Mouse (Mus musculus): ENCODE results near the gene Arvcf.

Gene Arvcf

GRCm38 (mm10) chr16:18387704-18388582 is 40.0 kb downstream of the Arvcf start:
- no peak for DNase-seq (ENCODE audit: low read depth, low spot score)

- DNase-seq (ENCODE audit: low read depth, low spot score), result no peak
These were observed 40.8 kb downstream of the Arvcf start for GRCm38 (mm10) chr16:18388583-18389435.

GRCm38 (mm10) chr16:18390399-18390798 is 42.4 kb downstream of the Arvcf start:
- no peak for DNase-seq (ENCODE audit: low read depth, low spot score)

- DNase-seq (ENCODE audit: low read depth, low spot score), result no peak
These were observed 43.1 kb downstream of the Arvcf start for GRCm38 (mm10) chr16:18391127-18391526.

- DNase-seq (ENCODE audit: low read depth, low spot score), result no peak
These were observed 43.7 kb downstream of the Arvcf start for GRCm38 (mm10) chr16:18391728-18392127.

GRCm38 (mm10) chr16:18392469-18393426 is 44.8 kb downstream of the Arvcf start:
- peak; percentile 81 for DNase-seq (ENCODE audit: low read depth, low spot score)

GRCm38 (mm10) chr16:18393595-18393994 is 45.6 kb downstream of the Arvcf start:
- no peak for DNase-seq (ENCODE audit: low read depth, low spot score)

GRCm38 (mm10) chr16:18394056-18394455 is 46.1 kb downstream of the Arvcf start:
- no peak for DNase-seq (ENCODE audit: low read depth, low spot score)

GRCm38 (mm10) chr16:18394777-18395619 is 47.0 kb downstream of the Arvcf start:
- no peak for DNase-seq (ENCODE audit: low read depth, low spot score)

- DNase-seq (ENCODE audit: low read depth, low spot score), result no peak
These were observed 47.6 kb downstream of the Arvcf start for GRCm38 (mm10) chr16:18395620-18396036.

GRCm38 (mm10) chr16:18396201-18396600 is 48.2 kb downstream of the Arvcf start:
- DNase-seq (ENCODE audit: low read depth, low spot score), result no peak

GRCm38 (mm10) chr16:18396791-18397621 is 49.0 kb downstream of the Arvcf start:
- DNase-seq (ENCODE audit: low read depth, low spot score), result no peak

GRCm38 (mm10) chr16:18400028-18400427 is 52.0 kb downstream of the Arvcf start:
- no peak for DNase-seq (ENCODE audit: low read depth, low spot score)

GRCm38 (mm10) chr16:18400472-18401216 is 52.7 kb downstream of the Arvcf start:
- DNase-seq (ENCODE audit: low read depth, low spot score), result no peak

- no peak for DNase-seq (ENCODE audit: low read depth, low spot score)
These were observed 55.3 kb downstream of the Arvcf start for GRCm38 (mm10) chr16:18403285-18403684.

- DNase-seq (ENCODE audit: low read depth, low spot score), result no peak
These were observed 57.3 kb downstream of the Arvcf start for GRCm38 (mm10) chr16:18405091-18405854.

GRCm38 (mm10) chr16:18405876-18406275 is 57.9 kb downstream of the Arvcf start:
- no peak for DNase-seq (ENCODE audit: low read depth, low spot score)

- DNase-seq (ENCODE audit: low read depth, low spot score), result peak; percentile 71
These were observed 58.3 kb downstream of the Arvcf start for GRCm38 (mm10) chr16:18406293-18406692.
